In the genomic region with DNA sequence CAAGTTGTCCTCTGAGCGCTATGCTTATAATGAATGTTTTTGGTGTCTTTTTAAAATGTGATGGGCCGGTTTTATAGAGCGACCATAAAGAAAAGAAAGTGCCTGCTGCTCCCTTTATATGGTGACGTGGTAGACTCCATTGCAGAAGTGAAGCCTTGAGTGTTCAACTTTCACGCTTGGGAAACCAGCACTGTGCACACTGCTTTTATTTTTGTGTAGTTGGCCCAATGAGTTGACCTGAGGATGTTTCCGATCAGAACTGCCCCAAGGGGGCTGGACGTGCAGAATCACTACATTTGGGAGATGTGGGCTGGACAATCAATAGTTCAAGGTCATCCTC, we compare ENCODE assay signal across 8 mouse cellular contexts. TPM values are rescaled to one million over a fixed set of nuclear protein-coding genes. Genes with fewer than 3 reads are reported as not detected.
DNase-seq lines count a peak whose midpoint lies in the region; ATAC-seq and TF ChIP-seq lines count a peak whose summit lies in the region.

No protein-coding gene starts in this region.

- H3K4me1 ChIP-seq in heart, embryonic 11.5 days (ENCODE audit: control insufficient read depth, insufficient read depth, low read length): peaks cover 27% of the 10 kb centered on the region
- H3K4me1 ChIP-seq in E14TG2a.4 (replicated peaks; ENCODE audit: low read depth, low read length): peaks cover 63% of the 10 kb centered on the region
- H3K4me1 ChIP-seq in heart, embryonic 16.5 days (ENCODE audit: control insufficient read depth, insufficient read depth, low read length): peaks cover 35% of the 10 kb centered on the region

- intact Hi-C loops in heart, postnatal 14 days (cut with DNase I): loop anchor here (5.0 kb wide), 1 partner anchor 117 kb away; no protein-coding TSS in a partner anchor

- no peaks in the 10 kb centered on the region for H3K27me3 ChIP-seq in heart, embryonic 11.5 days (ENCODE audit: control insufficient read depth, insufficient read depth, low read length)
- no peaks in the 10 kb centered on the region for H3K27me3 ChIP-seq in E14TG2a.4 (ENCODE audit: insufficient read depth, low read length)
- no peaks in the 10 kb centered on the region for H3K27me3 ChIP-seq in heart, embryonic 16.5 days (ENCODE audit: control insufficient read depth, insufficient read depth, low read length)

- H3K4me3 ChIP-seq in heart, embryonic 11.5 days (ENCODE audit: low read depth, low read length): peak overlapping the region; percentile 86
- peak overlapping the region; percentile 94 for H3K4me3 ChIP-seq in E14TG2a.4 (replicated peaks; ENCODE audit: low read length)
- peak overlapping the region; percentile 67 for H3K4me3 ChIP-seq in heart, embryonic 16.5 days (ENCODE audit: low read length)
- H3K4me3 ChIP-seq in macrophage (ENCODE audit: inconsistent target): peak overlapping the region; percentile 100

- ATAC-seq in heart, embryonic 11.5 days (replicated peaks; ENCODE audit: insufficient number of reproducible peaks, low FRiP score, low TSS enrichment): no peak
- no peak for ATAC-seq in heart, embryonic 16.5 days (replicated peaks; ENCODE audit: extremely low read depth, insufficient read depth, low FRiP score)

- no peak for TF ChIP-seq CTCF in E14TG2a.4 (conservative IDR thresholded peaks at IDR 0.05; ENCODE audit: low read length)

- no peaks in the 10 kb centered on the region for H3K36me3 ChIP-seq in heart, embryonic 11.5 days (ENCODE audit: control insufficient read depth, insufficient read depth, low read length)
- H3K36me3 ChIP-seq in E14TG2a.4 (ENCODE audit: insufficient read depth, low read length): peaks cover 16% of the 10 kb centered on the region; the same call in 1 of the 2 replicates
- H3K36me3 ChIP-seq in heart, embryonic 16.5 days (ENCODE audit: control insufficient read depth, insufficient read depth): no peaks in the 10 kb centered on the region
- H3K36me3 ChIP-seq in macrophage (ENCODE audit: inconsistent target): no peaks in the 10 kb centered on the region

- 75% methylated on average over 7 of the region's 7 CpGs for WGBS in heart, embryonic 11.5 days (ENCODE audit: insufficient replicate concordance)
- 77% methylated on average over 7 of the region's 7 CpGs for WGBS in heart, embryonic 16.5 days
- 31% methylated on average over 7 of the region's 7 CpGs for WGBS in macrophage (ENCODE audit: missing documents)

- DNase-seq in heart, postnatal 14 days: no peak
- no peak for DNase-seq in thymus, postnatal 36 days
- no peak for DNase-seq in frontal cortex, adult 2 months (ENCODE audit: extremely low spot score in 1 of 2, low spot score in 1 of 2)
- DNase-seq in ovary, postnatal 36 days (ENCODE audit: low spot score): no peak

- H3K4me2 ChIP-seq in heart, embryonic 11.5 days: peak overlapping the region; percentile 92
- peak overlapping the region; percentile 67 for H3K4me2 ChIP-seq in heart, embryonic 16.5 days (ENCODE audit: low read depth, low read length)

- peaks cover 64% of the 10 kb centered on the region for H3K79me2 ChIP-seq in macrophage (ENCODE audit: inconsistent target)

- H3K9ac ChIP-seq in heart, embryonic 11.5 days (ENCODE audit: low read depth, low read length): peak overlapping the region; percentile 76
- H3K9ac ChIP-seq in heart, embryonic 16.5 days (ENCODE audit: low read length): peak overlapping the region; percentile 72

- no peaks in the 10 kb centered on the region for H3K9me3 ChIP-seq in heart, embryonic 11.5 days (replicated peaks; ENCODE audit: control insufficient read depth, low read length)
- H3K9me3 ChIP-seq in E14TG2a.4 (ENCODE audit: low read length): no peaks in the 10 kb centered on the region
- no peaks in the 10 kb centered on the region for H3K9me3 ChIP-seq in heart, embryonic 16.5 days (replicated peaks; ENCODE audit: control insufficient read depth, low read length)

- no peak overlapping the region for H3K27ac ChIP-seq in heart, embryonic 11.5 days (ENCODE audit: low read depth, low read length)
- H3K27ac ChIP-seq in heart, embryonic 16.5 days (ENCODE audit: low read length): no peak overlapping the region; the same call in 1 of the 2 replicates
- peak overlapping the region; percentile 95 for H3K27ac ChIP-seq in macrophage

RNA-seq across cellular contexts. Expression of a gene that starts 1.8 kb away (rescaled TPM):
- 4.9 and 5.7 TPM in 2 replicates for polyA plus RNA-seq in heart, embryonic 11.5 days (2014; fragmentation: Nextera tagmentation; extraction: Ambion mirVana)
- 1 to 10 TPM; 9.1 to 9.7 TPM for total RNA-seq in heart, postnatal 14 days (2021)
- 4.7 and 4.8 TPM in 2 replicates for polyA plus RNA-seq in heart, embryonic 16.5 days (2015; fragmentation: Nextera tagmentation; extraction: Ambion mirVana)
- 10 to 100 TPM in 21 of 26 experiments, 1 to 10 TPM in 5; 2.6 to 51.8 (median 35.5) TPM for total RNA-seq in macrophage (2018; cell fraction: chromatin; rRNA removed)
- total RNA-seq in macrophage (2018; cell fraction: cytosol; rRNA removed): 10 to 100 TPM in 19 of 26 experiments, 1 to 10 TPM in 7; 1.7 to 15.8 (median 12.4) TPM
- 10 to 100 TPM in 18 of 26 experiments, 1 to 10 TPM in 8; 2.2 to 36.7 (median 24.6) TPM for total RNA-seq in macrophage (2018; cell fraction: nucleus; rRNA removed)
- polyA plus RNA-seq in macrophage (2018): 4.9 to 8.7 TPM (median 8.4 TPM) in 3 replicates
- polyA plus RNA-seq in frontal cortex, adult 2 months (2012; rRNA removed): 10.2 and 10.6 TPM in 2 replicates

RNA-seq across cellular contexts. Expression of a gene that starts 12.1 kb away (rescaled TPM):
- polyA plus RNA-seq in heart, embryonic 11.5 days (2014; fragmentation: Nextera tagmentation; extraction: Ambion mirVana): not detected in 2 replicates
- total RNA-seq in heart, postnatal 14 days (2021): not detected
- polyA plus RNA-seq in heart, embryonic 16.5 days (2015; fragmentation: Nextera tagmentation; extraction: Ambion mirVana): 0.05 TPM in 1 of 2 replicates, not detected in the other
- total RNA-seq in macrophage (2018; cell fraction: chromatin; rRNA removed): 1 to 10 TPM in 17 of 26 experiments, under 1 TPM in 9; 0.62 to 2.3 (median 1.2) TPM
- under 1 TPM in 13 of 26 experiments, not detected in 13; under 0.01 to 0.15 (median 0.04) TPM for total RNA-seq in macrophage (2018; cell fraction: cytosol; rRNA removed)
- total RNA-seq in macrophage (2018; cell fraction: nucleus; rRNA removed): under 1 TPM; 0.14 to 0.68 (median 0.39) TPM
- not detected in 3 replicates for polyA plus RNA-seq in macrophage (2018)
- polyA plus RNA-seq in frontal cortex, adult 2 months (2012; rRNA removed): 0.40 and 0.42 TPM in 2 replicates

RNA-seq across cellular contexts. Expression of a gene that starts 48.7 kb away (rescaled TPM):
- 158 and 168 TPM in 2 replicates for polyA plus RNA-seq in heart, embryonic 11.5 days (2014; fragmentation: Nextera tagmentation; extraction: Ambion mirVana)
- 10 to 100 TPM; 86.1 to 99.9 TPM for total RNA-seq in heart, postnatal 14 days (2021)
- 166 and 168 TPM in 2 replicates for polyA plus RNA-seq in heart, embryonic 16.5 days (2015; fragmentation: Nextera tagmentation; extraction: Ambion mirVana)
- total RNA-seq in macrophage (2018; cell fraction: chromatin; rRNA removed): 100 to 1,000 TPM; 135 to 409 (median 299) TPM
- total RNA-seq in macrophage (2018; cell fraction: cytosol; rRNA removed): 100 to 1,000 TPM in 9 of 26 experiments, 10 to 100 TPM in 17; 75.7 to 115 (median 97.2) TPM
- 100 to 1,000 TPM; 110 to 386 (median 202) TPM for total RNA-seq in macrophage (2018; cell fraction: nucleus; rRNA removed)
- 85.4 to 112 TPM (median 98.6 TPM) in 3 replicates for polyA plus RNA-seq in macrophage (2018)
- polyA plus RNA-seq in frontal cortex, adult 2 months (2012; rRNA removed): 368 and 442 TPM in 2 replicates
